Mouse (Mus musculus): ENCODE measurements around the gene Sh3bp4.

The Sh3bp4 gene

DNA sequence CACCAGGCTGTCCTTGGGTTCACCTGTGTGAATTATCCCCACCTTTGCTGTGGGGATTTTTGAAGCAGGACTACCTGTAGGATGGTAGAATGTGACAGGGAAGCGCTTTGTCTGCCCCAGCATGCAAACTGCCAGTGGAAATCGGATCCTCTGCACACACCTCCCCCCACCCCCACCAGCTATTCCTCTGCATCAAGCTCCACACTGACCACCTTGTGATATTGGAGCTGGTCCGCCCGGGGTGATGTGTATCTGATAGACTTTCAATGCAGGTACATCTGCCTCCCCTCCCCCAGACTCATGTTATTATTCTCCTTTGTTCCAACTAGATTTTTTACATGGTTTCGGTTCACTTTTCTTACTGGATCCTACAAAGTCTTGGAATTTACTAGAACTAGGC, 21.8 kb downstream of the Sh3bp4 start:
- intact Hi-C loops (cut with DNase I), result no loop called here

DNA sequence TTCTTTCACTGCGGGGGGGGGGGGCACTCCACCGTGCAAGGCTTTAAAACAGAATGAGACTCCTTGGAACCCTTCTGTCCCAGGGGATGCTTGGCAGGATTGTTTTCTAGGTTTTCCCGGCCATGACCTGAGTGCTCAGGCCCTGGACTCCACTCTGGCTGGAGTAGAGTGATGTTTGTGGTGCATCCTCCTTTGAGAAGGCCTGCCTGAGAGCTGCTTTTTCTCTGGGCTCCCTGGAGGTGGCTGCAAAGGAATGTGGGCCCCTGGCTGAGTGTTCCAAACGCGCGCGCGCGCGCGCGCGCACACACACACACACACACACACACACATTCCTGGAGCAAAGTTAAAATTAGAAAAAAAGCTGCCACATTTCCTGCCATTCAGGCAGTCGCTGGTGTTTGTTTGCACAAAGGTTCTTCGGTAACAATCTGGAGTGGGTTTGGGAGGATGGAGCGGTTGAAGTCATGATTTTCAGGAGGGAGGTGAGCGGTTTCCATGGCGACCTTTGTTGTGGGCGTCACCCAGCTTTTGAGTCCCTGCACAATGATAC, 22.3 kb downstream of the Sh3bp4 start:
- intact Hi-C loops (cut with DNase I), result no loop called here

DNA sequence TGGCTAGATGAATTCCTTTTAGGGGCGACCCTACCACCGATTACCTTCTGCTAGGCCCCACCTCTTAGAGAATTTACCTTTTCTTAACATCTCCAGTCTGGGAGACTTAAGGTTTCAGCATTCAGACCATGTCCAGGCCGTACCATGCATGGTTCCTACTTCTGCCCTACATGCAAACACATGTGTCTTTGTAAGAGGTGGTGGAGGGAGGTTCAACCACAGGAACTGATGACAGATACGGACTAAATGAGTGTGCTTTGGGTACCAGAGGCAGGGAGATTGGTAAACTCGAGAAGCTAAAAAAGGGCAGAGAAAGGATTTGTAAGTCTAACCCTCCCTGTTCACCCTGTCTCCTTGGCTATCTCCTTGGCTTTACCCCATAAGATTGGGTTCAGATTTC, 23.5 kb downstream of the Sh3bp4 start:
- intact Hi-C loops (cut with DNase I), result no loop called here

DNA sequence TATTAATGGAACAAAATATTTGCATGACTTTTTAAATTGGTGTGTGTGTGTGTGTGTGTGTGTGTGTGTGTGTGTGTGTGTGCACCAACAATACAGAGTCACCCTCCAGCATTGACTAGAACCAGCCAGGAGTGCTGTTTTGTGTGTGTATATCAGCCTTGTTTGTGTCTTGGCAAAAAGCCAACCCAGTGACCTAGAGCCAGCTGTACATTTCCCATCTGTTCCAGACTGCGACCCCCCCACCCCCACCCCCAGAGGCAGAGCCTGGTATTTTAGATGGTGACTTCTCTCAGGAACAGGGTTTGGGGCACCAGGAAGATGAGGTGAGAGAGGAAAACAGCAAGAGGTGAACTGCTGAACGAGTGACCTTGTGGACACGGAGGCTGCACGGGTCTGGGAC, 24.2 kb downstream of the Sh3bp4 start:
- intact Hi-C loops (cut with DNase I), result no loop called here

DNA sequence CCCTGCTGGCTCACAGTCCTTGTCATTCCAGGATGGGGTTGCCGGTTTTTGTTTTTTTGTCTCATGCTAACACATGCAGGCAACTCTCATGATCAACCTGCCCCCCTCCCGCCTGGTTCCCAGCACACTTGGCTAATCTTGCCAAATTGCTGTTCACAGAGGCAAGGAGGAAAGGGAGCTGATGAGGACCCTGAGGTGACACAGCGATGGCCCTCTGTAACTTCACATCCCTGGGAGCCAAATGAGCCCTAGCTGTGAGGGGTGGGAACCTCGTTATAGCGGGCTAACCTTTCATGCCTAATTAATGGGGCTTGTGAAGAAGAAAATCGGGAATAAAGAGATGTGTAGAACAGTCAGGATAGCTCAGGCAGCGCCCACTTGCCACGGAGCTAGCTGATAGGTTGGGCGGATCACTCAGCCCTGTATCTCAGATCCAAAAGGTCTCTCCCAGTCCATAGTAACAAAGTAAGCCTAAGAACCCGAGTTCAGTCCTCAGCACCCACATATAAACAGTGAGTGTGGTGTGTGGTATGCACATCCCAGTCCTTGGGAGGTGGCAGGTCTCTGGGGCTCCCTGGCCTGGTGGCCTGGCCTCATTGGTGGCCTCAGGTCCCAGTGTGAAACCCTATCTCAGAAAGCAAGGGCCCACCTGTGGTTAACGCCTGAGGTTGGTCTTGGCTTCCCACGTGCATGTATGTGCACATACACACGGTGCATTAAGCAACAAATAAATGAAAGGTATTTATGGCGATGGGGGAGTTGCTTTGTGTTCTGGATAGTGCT, 25.6 kb downstream of the Sh3bp4 start:
- intact Hi-C loops (cut with DNase I), result no loop called here

DNA sequence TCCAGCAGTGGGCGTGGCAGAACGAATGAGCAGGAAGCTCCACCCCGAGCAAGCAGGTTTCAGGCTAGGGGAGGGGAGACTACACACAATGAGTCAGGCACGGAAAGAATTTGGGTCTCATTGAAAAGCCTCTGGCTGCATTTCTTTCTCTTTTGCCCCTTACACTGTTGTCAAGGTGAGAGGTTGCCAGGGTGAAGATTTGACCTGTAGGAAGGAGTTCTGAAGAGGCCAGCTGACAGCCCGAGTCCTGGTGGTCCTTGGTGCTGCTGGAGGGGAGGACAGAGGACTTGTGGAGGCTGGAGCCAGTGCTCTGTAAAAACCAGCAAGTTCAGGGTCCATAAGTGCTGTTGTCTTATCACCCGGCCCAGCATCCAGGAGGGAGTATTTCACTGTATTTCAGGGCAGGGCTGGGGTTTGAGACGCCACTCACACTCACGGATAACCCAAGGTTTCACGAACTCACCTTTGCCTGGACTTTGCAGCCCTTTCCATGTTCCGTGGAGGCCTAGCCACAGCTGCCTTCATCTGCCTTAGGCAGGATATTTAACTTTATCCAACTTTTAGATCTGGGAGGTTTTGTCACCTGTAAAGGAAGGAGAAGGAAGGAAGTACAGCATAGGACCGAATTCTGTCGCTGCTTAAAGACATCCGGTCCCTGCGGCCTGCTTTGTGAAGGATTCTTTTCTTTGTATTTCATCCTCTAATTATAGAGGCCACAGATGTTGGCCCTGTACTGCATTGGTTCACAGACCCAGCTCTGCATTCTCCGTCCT, 32.2 kb downstream of the Sh3bp4 start:
- intact Hi-C loops (cut with DNase I), result no loop called here

DNA sequence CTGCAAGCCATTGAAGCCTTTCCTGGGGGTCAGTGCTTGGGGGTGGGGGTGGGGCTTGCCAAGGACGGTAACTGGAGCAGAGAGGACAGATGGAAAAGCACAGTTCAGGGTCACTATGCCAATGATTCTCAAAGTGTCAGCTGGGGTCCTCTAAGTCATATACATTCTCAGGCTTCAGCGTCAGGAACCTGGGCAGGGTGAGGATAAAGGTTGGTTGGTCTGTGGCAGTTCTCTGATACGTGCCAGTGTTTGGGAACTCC, 32.7 kb downstream of the Sh3bp4 start:
- intact Hi-C loops (cut with DNase I), result no loop called here

DNA sequence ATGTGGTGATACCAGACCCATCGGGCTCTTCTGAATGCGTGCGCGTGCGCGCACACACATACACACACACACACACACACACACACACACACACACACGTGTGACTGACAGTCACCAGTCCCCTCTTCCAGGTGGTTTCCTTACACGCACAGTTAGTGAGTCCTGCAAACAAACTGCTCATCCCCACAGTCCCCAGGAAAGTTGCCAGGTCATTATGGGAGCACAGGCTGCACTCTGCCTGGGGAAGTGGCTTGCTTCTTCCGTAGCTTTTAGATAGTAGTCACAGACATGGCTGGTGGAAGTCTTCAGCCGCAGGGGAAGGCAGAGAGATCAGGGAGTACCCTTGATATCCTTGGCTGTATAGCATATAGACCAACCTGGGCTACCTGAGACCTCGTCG, 33.3 kb downstream of the Sh3bp4 start:
- intact Hi-C loops (cut with DNase I), result no loop called here

DNA sequence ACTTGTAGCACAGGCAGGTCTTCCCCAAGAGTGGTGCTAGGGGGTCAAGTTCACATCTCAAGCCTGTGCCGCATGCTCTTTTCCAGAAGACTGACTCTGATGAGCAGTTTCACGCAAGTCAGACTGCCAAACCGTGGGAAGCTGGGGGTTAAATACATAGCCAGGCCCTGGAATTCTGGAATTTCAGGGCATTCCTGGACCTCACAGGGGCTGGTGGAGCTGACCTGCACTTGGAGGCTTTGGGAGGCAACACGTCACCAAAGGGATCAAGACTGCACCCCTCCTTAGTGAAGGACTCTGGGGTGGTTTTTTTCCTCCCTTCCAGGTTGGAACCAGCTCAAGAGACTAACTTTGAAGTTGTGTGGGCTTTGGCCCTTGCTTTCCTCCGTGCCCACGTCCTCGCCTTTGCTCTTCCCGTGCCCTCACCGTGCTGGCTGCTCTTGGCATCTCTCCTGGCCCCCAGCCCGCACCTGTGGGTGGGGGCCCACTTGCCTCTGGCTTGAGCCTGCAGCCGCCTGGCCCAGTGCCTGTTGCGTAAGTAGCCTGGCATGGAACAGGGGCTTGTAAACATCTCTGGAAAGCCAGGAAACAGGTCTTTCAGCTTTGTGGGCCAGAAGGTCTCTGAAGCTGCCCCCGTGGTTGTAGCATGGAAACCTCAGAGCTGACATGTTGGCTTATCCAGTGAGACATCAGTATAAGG, 34.0 kb downstream of the Sh3bp4 start:
- intact Hi-C loops (cut with DNase I), result no loop called here

DNA sequence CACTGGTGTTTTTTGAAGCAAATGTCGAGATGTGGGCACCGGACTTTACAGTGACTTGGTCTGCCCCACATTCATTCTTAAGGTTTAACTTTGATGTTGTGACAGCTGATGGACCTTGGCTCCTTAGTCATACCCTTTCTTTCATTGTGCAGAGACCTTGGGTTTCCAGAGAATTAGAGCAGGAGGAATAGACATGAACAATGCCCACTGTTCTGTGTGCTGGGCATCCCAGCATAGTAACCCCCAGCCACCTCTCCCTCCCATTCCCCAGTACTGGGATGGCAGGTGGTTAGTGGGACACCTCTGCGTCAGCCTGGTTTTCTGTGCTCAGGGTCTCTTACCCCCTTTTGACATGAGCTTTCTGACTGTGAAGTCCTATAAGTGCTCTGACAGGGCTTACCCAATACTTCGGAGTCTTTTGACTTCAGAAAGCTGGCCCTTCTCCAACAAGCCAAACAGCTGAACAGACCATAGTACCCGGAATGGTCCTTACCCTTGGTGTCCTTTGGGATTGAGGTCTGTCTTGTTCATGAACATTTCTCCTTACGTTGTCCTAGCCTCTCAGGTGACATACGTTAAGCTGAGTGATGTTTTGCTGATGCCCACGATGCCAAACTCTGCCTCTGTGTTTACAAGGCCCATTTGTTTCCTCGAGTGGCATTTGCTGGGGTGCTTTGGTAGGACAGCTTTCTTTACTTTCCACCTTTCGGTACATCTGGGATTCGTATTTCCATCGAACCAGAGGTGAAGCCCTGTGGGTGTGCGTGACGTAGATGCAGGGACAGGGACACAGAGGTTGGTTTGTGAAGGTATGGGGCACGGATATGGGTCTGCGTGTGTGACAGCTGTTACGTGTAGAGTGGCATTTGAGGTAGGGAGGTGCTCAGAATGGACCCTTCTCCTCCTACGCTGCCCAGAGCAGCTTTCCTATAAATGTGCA, 35.9 kb downstream of the Sh3bp4 start:
- intact Hi-C loops (cut with DNase I), result no loop called here

DNA sequence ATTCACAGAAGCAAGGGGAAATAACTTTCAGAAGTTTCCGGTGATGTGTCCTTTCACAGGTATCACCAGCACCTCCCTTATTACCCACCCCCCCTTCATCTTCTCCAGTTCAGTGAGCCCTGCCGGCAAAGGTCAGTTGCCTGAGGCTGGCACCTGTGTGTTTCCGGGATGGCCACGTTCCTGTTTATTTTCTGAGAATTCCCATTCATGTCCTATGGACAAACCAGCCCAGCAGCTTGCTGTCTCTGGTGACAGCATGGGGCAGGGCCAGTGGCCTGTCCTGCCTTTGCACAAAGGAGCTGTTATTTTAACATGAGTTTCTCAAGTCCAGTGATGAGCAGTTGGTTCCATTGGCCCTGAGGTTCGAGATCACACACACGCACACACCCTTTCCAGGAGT, 37.3 kb downstream of the Sh3bp4 start:
- intact Hi-C loops (cut with DNase I), result no loop called here

DNA sequence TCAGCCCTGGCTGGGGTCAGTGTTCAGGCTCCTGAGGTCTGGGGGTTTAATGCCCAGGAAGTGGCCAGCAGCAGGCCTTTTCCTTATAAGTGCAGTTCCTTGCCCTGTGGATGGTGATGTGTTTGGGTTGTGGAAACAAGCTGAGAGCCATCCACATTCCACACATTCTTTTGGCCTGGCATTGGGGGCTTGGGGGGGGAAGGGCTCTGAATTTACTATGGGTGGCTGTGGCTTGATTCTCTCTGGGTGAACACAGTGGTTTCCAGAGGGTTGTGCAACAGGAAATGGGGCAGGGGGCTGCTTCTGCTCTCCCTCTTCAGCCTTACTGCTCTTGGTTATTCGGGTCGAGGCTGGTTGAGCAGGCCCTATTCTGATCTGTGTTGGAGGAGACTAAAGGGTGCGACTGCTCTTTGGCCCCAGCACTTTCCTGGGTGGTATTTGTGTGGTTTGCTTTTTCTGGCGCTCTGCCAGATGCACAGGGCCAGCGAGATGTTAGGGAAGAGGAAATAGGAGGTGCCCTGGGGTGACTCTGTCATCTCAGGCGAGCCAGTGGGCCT, 38.2 kb downstream of the Sh3bp4 start:
- intact Hi-C loops (cut with DNase I), result no loop called here

DNA sequence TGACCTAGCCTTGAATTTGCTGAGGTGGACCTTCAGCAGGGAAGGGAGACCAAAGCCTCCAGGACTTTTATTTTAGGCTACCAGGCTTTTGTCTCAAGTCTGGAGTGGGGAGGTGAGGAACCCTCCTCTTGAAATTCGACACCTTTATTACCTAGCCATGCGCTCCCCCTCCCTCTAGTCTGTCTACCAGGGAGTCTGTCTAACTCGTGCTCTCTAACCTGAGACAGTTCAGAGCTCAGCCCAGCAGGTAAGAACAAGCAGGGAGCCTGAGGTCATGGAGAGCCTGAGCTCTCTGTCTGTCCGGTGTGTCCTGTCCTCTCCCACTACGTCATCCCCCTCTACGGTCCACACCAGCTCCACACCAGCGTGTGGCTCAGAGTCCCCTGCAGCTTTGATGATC, 39.6 kb downstream of the Sh3bp4 start:
- intact Hi-C loops (cut with DNase I), result no loop called here

DNA sequence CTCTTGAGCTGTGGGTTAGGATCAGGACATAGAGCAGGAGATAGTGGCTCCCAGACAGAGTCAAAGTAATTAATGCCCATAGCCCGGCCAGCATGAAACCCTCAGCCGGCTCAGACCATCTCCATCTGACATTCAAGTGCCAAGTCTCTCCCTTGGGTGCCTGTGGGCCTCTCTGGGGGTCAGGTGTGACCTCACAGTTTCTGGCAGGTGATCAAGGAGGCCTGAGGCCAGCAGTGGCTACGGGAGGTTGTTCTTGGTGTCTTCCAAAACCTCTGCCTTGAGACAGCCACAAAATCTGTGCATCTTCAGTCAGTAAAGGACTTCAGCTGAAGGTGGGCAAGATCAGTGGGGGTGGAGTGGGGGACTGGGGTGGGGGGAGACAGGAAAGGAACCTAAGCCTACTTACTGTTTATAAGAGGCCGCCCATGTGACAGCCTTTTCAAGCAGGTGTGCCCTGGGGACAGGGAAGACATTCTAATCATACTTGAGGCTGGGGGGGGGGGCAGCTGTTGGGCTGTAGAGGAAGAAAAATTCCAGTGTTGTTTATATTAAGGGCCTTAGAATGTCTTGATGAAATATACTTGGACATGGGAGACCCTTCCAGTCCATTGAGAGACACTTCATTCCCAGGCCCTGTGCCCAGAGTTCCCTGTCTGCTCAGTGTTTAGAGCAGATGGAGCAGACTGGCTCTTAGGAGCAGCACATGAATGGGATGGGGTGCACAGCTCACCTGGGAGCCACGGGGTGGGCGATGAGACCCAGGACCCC, 40.7 kb downstream of the Sh3bp4 start:
- intact Hi-C loops (cut with DNase I), result no loop called here

DNA sequence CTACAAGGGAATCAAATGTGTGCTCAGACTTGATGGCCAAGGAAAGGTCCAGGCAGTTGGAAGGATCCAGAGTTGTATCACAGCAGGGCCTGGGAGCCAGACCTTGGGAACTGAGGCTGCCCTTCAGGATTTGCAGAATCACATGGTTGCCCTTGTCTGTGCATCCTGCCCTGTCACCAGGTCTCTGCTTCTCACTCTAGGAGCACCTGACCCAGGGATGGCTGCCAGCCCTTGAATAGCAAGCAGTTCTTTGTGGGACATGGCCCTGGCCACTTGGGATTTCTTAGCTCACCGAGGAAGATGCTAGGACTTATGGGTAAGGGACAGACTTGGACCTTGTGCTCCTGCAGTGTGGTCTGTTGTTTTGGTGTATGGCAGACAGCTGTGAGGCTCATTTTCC, 42.3 kb downstream of the Sh3bp4 start:
- intact Hi-C loops (cut with DNase I), result no loop called here

DNA sequence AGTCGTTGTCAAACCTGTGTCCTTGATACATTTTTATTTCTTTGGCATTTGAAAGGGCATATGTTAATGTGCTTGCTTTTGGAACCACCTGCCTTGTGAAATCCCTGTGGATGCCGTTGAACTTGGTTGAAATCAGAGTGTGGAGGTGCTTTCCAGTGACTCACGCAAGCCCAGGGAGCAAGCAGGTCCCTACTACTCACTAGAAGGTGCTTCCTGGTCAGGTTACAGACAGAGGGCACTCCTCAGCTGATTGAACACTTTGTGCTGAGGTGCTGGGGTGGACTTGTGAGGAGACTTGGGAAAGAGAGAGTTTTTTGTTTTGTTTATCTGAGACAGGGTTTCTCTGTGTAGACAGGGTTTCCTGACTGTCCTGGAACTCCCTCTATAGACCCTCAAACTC, 43.5 kb downstream of the Sh3bp4 start:
- intact Hi-C loops (cut with DNase I), result no loop called here

DNA sequence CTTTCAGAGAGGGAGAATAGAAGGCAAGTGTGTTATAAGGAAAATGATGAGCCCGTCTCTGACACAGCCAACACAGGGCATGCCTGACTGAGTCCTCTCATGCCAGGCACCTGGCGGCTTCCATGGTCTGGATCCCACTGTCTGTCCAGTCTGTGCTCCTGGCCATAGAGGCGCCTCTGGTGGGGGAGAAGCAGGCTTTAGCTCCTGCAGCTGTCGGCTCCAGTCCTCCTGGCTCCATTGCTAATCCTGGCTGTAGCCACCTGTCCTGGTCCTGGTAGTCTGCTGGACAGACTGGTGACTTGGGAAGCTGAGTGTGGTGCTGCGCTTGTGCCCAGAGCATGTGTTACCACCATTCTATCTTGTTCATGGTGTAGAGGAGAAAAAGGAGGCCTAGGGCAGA, 46.8 kb downstream of the Sh3bp4 start:
- intact Hi-C loops (cut with DNase I), result no loop called here

DNA sequence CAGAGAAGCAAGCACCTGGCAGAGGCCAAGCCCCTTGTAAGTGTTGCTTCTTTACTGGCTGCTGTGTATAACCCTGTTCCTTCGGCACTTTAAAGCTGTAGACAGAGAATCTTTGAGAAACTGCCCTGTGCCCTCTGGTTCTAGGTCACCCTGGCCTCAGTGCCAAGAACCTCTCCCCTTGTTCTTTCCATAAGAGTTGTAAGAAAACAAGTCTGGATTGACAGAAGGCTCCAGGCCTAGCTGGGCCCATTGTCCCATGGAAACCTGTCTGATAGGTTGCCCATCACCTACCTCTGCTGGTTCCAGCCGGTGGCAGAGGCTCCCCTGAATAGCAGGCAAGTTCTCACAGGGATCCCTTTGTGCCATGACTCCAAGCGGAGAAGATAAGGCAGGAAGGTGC, 47.9 kb downstream of the Sh3bp4 start:
- intact Hi-C loops (cut with DNase I), result no loop called here

DNA sequence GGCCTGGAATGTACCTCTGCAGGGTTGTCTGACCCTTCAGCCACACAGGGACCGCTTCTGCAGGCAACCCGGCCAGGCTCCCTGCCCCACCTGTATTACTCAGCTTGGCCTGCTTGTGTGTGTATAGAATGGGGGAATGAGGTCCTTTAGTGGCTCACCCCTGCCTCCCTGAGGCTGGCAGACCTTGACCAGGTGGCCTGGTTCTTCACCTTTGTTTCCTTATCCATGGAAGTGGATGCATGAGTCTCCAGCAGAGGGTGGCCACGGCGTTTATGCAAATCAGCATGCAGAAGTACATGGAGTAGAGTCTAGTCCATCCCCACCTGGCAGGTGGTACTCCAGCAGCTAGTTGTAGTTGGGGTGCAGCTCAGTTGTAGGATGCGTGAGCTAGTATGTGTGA, 48.6 kb downstream of the Sh3bp4 start:
- intact Hi-C loops (cut with DNase I), result no loop called here

DNA sequence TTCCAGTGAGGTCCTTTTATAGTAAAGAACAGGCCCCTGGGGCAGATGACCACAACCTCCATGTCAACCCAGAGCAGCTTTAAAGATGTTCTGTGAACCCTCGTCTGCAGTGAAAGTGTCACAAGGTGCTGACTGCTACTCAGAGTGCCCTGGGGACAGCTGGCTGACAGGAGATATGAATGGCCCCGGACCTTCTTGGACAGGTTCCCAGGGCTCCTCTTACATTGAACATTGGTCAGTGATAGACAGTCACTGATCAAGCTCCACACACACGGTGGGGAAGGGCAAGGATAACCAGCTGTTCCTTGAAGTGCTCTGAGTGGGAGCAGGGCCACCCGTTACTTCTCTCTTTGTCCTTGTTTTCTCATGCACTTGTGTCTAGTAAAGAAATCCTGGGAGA, 50.1 kb downstream of the Sh3bp4 start:
- intact Hi-C loops (cut with DNase I), result loop anchor here (5.0 kb wide), 1 partner anchor 48 kb away; the partner anchor contains the start of gene Sh3bp4

Measured in adrenal gland (tissue).